Mouse (Mus musculus) ES-E14 (cell line): ENCODE measurements around the gene Zc3hav1l.

Experiments
- CHD2 ChIP-seq: IDR thresholded peaks from 2 replicates; pipeline ENCODE4 v1.6.1; 2014; ENCODE audit warnings: mild to moderate bottlenecking, low read depth, low read length, inconsistent platforms
- MAFK ChIP-seq: IDR thresholded peaks from 2 replicates; pipeline ENCODE4 v1.6.1; 2014; ENCODE audit warnings: mild to moderate bottlenecking, low read depth, low read length, inconsistent platforms; ENCODE audit not compliant: insufficient read depth
- ZC3H11A ChIP-seq: IDR thresholded peaks from 2 replicates; pipeline ENCODE4 v1.6.1; 2012; ENCODE audit warnings: low read depth, mild to moderate bottlenecking, inconsistent platforms, low read length, borderline replicate concordance

GRCm38 (mm10) chr6:38252139-38252538 lies 46.9 kb downstream of the Zc3hav1l start:
- no peak for TF ChIP-seq ZC3H11A
- TF ChIP-seq MAFK = no peak
- no peak for TF ChIP-seq CHD2
